Mouse (Mus musculus): ENCODE data around the gene Prr5. TPM values are rescaled to one million over a fixed set of nuclear protein-coding genes. Genes with fewer than 3 reads are reported as not detected.
"Not testable (repeated sequence)": the region's sequence is repeated elsewhere in the genome, so short reads cannot be mapped to it uniquely, and the experiment has no call there.

Prr5 gene
- polyA plus RNA-seq, 1 experiment from 2014 or later = 23.7 TPM

- Histone ChIP-seq H3K4me2 (no peak overlapping the region), H3K4me3 (no peak overlapping the region), H3K27ac (no peak overlapping the region), H3K36me3 (peaks cover 7% of the 10 kb centered on the region; the same call in 1 of the 2 replicates), H3K4me1 (no peaks in the 10 kb centered on the region), H3K9me3 (no peaks in the 10 kb centered on the region), H3K9ac (no peak overlapping the region), H3K27me3 (no peaks in the 10 kb centered on the region)
- 83% methylated on average over 29 of the region's 29 CpGs for WGBS
- no peak for ATAC-seq (ENCODE audit: borderline replicate concordance, extremely low read depth, low FRiP score, low TSS enrichment)
Observed at GRCm38 (mm10) chr15:84702391-84703345, 33.2 kb downstream of the Prr5 start.

DNA sequence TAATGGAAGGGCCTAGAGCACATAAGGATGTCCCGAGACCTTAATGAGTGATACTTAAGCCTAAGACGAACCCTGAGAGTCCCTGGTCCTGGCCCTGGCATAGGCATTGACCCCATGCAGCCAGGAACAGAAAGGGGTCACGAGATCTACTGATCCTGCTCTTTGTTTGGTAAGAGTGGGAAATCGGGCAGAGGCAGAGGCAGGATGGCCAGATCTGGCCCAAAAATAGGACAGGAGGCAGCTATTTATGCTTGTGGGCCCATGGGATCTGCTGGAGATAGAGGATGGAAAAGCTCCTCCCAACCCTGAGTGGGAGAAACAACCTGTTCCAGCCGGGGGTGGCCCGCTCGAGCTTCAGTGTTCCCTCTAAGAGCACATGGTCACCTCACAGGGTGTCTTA, 34.6 kb downstream of the Prr5 start:
- Histone ChIP-seq H3K36me3 (peaks cover 7% of the 10 kb centered on the region; the same call in 1 of the 2 replicates), H3K4me3 (no peak overlapping the region), H3K9me3 (no peaks in the 10 kb centered on the region), H3K9ac (no peak overlapping the region), H3K4me2 (no peak overlapping the region), H3K27me3 (no peaks in the 10 kb centered on the region), H3K4me1 (no peaks in the 10 kb centered on the region), H3K27ac (no peak overlapping the region)
- ATAC-seq (ENCODE audit: borderline replicate concordance, extremely low read depth, low FRiP score, low TSS enrichment) = no peak
- WGBS = 85% methylated on average over 7 of the region's 7 CpGs

- no peak for ATAC-seq (ENCODE audit: borderline replicate concordance, extremely low read depth, low FRiP score, low TSS enrichment)
Observed at GRCm38 (mm10) chr15:84705351-84705901, 36.0 kb downstream of the Prr5 start.

DNA sequence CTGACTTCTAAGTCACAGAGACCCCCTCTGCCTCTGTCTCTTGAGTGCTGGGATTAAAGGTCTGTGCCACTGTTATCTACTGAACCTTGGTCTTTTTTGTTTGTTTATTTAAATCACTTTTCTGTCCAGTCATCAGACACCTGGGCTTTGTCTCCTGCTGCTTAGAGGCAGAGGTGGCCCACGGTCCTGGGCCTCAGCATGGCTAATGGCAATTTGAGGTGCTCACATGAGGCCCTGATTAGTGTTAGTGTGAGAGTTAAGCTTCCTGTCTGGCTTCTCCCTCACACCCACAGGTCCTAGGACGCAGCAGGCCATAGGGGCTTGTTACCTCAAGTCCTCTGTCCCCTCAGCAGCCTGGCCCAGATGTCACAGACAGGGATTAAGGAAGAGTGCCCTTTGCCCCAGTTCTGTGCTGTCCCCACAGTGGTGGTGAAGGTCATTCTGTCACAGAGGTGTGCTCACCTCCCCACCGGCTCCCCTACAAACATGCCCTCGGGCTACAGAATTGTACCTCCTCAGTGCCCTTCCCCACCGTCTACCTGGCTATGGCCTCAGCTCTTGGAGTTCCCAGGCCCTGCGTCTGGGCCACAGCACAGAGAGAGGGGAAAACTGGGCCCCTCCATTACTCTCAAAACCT, 37.7 kb downstream of the Prr5 start:
- WGBS = 59% methylated on average over 6 of the region's 6 CpGs
- H3K4me2 ChIP-seq = no peak overlapping the region

More at GRCm38 (mm10) chr15:84705351-84705901, 36.0 kb downstream of the Prr5 start:
- Histone ChIP-seq H3K9me3 (no peaks in the 10 kb centered on the region), H3K9ac (no peak overlapping the region), H3K27me3 (no peaks in the 10 kb centered on the region), H3K36me3 (peaks cover 3% of the 10 kb centered on the region; the same call in 1 of the 2 replicates), H3K4me1 (no peaks in the 10 kb centered on the region), H3K27ac (no peak overlapping the region), H3K4me3 (no peak overlapping the region), H3K4me2 (no peak overlapping the region)
- 78% methylated on average over 6 of the region's 6 CpGs for WGBS

GRCm38 (mm10) chr15:84712566-84713405, 43.4 kb downstream of the Prr5 start:
- Histone ChIP-seq H3K4me3 (no peak overlapping the region), H3K4me1 (peaks cover 28% of the 10 kb centered on the region), H3K36me3 (no peaks in the 10 kb centered on the region), H3K27me3 (no peaks in the 10 kb centered on the region), H3K4me2 (no peak overlapping the region), H3K27ac (peak overlapping the region; percentile 61), H3K9ac (no peak overlapping the region), H3K9me3 (no peaks in the 10 kb centered on the region)
- ATAC-seq (ENCODE audit: borderline replicate concordance, extremely low read depth, low FRiP score, low TSS enrichment) = no peak
- 31% methylated on average over 14 of the region's 14 CpGs for WGBS

More for the DNA sequence above, 37.7 kb downstream of the Prr5 start:
- Histone ChIP-seq H3K9me3 (no peaks in the 10 kb centered on the region), H3K4me3 (no peak overlapping the region), H3K4me1 (no peaks in the 10 kb centered on the region), H3K27ac (no peak overlapping the region), H3K27me3 (no peaks in the 10 kb centered on the region), H3K9ac (no peak overlapping the region), H3K36me3 (peaks cover 3% of the 10 kb centered on the region; the same call in 1 of the 2 replicates)
- no peak for ATAC-seq (ENCODE audit: borderline replicate concordance, extremely low read depth, low FRiP score, low TSS enrichment)

- Histone ChIP-seq H3K4me2 (peak overlapping the region; percentile 53), H3K36me3 (no peaks in the 10 kb centered on the region), H3K9me3 (no peaks in the 10 kb centered on the region), H3K4me1 (peaks cover 32% of the 10 kb centered on the region), H3K9ac (peak overlapping the region; percentile 30), H3K27me3 (no peaks in the 10 kb centered on the region), H3K4me3 (peak overlapping the region; percentile 22), H3K27ac (peak overlapping the region; percentile 88)
- under 1% methylated on average over 17 of the region's 17 CpGs for WGBS
- peak; percentile 81 for ATAC-seq (ENCODE audit: borderline replicate concordance, extremely low read depth, low FRiP score, low TSS enrichment)
Observed at GRCm38 (mm10) chr15:84714730-84715129, 45.3 kb downstream of the Prr5 start.

DNA sequence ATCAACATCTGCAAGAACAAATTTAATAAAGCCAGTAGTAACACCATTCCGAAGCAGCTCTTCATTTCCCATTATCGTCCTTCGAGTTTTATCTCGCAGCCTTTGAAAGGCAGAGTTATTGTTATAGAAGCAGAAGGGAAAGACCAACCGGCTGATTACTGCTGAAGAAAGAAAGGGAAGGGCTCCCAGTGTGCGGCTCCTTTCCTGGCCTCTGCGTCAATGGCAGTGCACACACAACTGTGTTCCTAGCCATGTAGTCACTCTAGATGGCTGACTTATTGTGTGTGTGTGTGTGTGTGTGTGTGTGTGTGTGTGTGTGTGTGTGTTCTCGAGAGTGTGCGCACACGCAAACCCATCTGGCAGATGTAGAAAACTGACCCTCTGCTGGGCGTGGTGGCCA, 45.7 kb downstream of the Prr5 start:
- Histone ChIP-seq H3K9me3 (no peaks in the 10 kb centered on the region), H3K4me3 (peak overlapping the region; percentile 22), H3K36me3 (no peaks in the 10 kb centered on the region), H3K9ac (peak overlapping the region; percentile 30; the same call in 1 of the 2 replicates), H3K4me1 (peaks cover 36% of the 10 kb centered on the region), H3K27ac (peak overlapping the region; percentile 88), H3K4me2 (peak overlapping the region; percentile 53), H3K27me3 (no peaks in the 10 kb centered on the region)
- ATAC-seq (ENCODE audit: borderline replicate concordance, extremely low read depth, low FRiP score, low TSS enrichment) = no peak
- WGBS = 7% methylated on average over 7 of the region's 11 CpGs

GRCm38 (mm10) chr15:84717570-84718270, 48.3 kb downstream of the Prr5 start:
- peaks cover 39% of the 10 kb centered on the region for H3K4me1 ChIP-seq
- not testable (repeated sequence) for H3K4me2 ChIP-seq; H3K9ac ChIP-seq; H3K9me3 ChIP-seq; H3K4me3 ChIP-seq; H3K27me3 ChIP-seq; ATAC-seq (ENCODE audit: borderline replicate concordance, extremely low read depth, low FRiP score, low TSS enrichment); H3K27ac ChIP-seq; H3K36me3 ChIP-seq
- WGBS = 61% methylated on average over 6 of the region's 6 CpGs

- Histone ChIP-seq H3K4me2 (no peak overlapping the region), H3K9ac (no peak overlapping the region), H3K9me3 (no peaks in the 10 kb centered on the region), H3K4me3 (no peak overlapping the region), H3K27me3 (no peaks in the 10 kb centered on the region), H3K4me1 (peaks cover 35% of the 10 kb centered on the region), H3K27ac (no peak overlapping the region), H3K36me3 (no peaks in the 10 kb centered on the region)
- 58% methylated on average over 3 of the region's 3 CpGs for WGBS
- no peak for ATAC-seq (ENCODE audit: borderline replicate concordance, extremely low read depth, low FRiP score, low TSS enrichment)
Observed at GRCm38 (mm10) chr15:84718785-84719184, 49.4 kb downstream of the Prr5 start.

GRCm38 (mm10) chr15:84719791-84720190, 50.4 kb downstream of the Prr5 start, which contains the start of gene Arhgap8:
TSS of gene Arhgap8 (plus strand) at chr15:84720052.
- Histone ChIP-seq H3K4me2 (peak within 1 kb of the TSS; percentile 78), H3K4me3 (peak within 1 kb of the TSS; percentile 48), H3K9me3 (no peaks in the 10 kb centered on the region), H3K27ac (peak within 1 kb of the TSS; percentile 75), H3K4me1 (peaks cover 25% of the 10 kb centered on the region), H3K27me3 (no peaks in the 10 kb centered on the region), H3K36me3 (no peaks in the 10 kb centered on the region), H3K9ac (peak within 1 kb of the TSS; percentile 47)
- peak; percentile 73 for ATAC-seq (ENCODE audit: borderline replicate concordance, extremely low read depth, low FRiP score, low TSS enrichment)
- under 1% methylated on average over 24 of the region's 24 CpGs for WGBS
